Mouse (Mus musculus) heart, embryonic 16.5 days (tissue): ENCODE results near the gene Syna. TPM values are rescaled to one million over a fixed set of nuclear protein-coding genes. Genes with fewer than 3 reads are reported as not detected.

ENCODE experiments used
- ATAC-seq: fragments of 200-750 bp; cut with Nextera tagmentation; replicated peaks from 2 replicates; pipeline ENCODE4 v1.8.0; 2017; ENCODE audit warnings: moderate number of reproducible peaks; ENCODE audit not compliant: insufficient read depth, low FRiP score; ENCODE audit errors: extremely low read depth
- H3K27ac ChIP-seq: fragments of 300-500 bp; sonication (generic); 2 replicates; pipeline ENCODE4 v1.5.1; 2014; ENCODE audit warnings: mild to moderate bottlenecking, low read length, control low read depth, moderate library complexity
- H3K27me3 ChIP-seq: fragments of 300-500 bp; sonication (generic); 2 replicates; pipeline ENCODE4 v1.6.1; 2014; ENCODE audit warnings: low read length, mixed read lengths; ENCODE audit not compliant: control insufficient read depth, insufficient read depth
- H3K36me3 ChIP-seq: fragments of 300-500 bp; sonication (generic); 2 replicates; pipeline ENCODE4 v1.6.1; 2014; ENCODE audit not compliant: control insufficient read depth, insufficient read depth
- H3K4me1 ChIP-seq: fragments of 300-500 bp; sonication (generic); 2 replicates; pipeline ENCODE4 v1.6.1; 2014; ENCODE audit warnings: low read length, mixed read lengths; ENCODE audit not compliant: control insufficient read depth, insufficient read depth
- H3K4me2 ChIP-seq: fragments of 300-500 bp; sonication (generic); 2 replicates; pipeline ENCODE4 v1.6.1; 2014; ENCODE audit warnings: low read depth, mild to moderate bottlenecking, control low read depth, low read length
- H3K4me3 ChIP-seq: fragments of 300-500 bp; sonication (generic); 2 replicates; pipeline ENCODE4 v1.5.1; 2014; ENCODE audit warnings: mild to moderate bottlenecking, control low read depth, low read length
- H3K9ac ChIP-seq: fragments of 300-500 bp; sonication (generic); 2 replicates; pipeline ENCODE4 v1.6.1; 2014; ENCODE audit warnings: low read length, control low read depth
- H3K9me3 ChIP-seq: fragments of 300-500 bp; sonication (generic); replicated peaks from 2 replicates; pipeline ENCODE4 v1.6.1; 2016; ENCODE audit warnings: low read length; ENCODE audit not compliant: control insufficient read depth
- WGBS: fragments of 180-500 bp; shearing (Covaris S2); extraction: QIAGEN DNeasy Blood & Tissue Kit; methylation state at CpG from one replicate; pipeline ENCODE4 v1.1.7; 2014; 5-methylcytosine and 5-hydroxymethylcytosine counted together
- microRNA-seq: library from miRNA; unstranded; fragments of <30 nt; microRNA quantifications from one replicate; pipeline ENCODE4, GENCODE M21; 2017
- polyA plus RNA-seq: library from polyadenylated mRNA; unstranded; fragments of >200 nt; fragmentation: Nextera tagmentation; extraction: Ambion mirVana; gene quantifications from 2 replicates; pipeline ENCODE4 v1.2.1, GENCODE M21; 2015

Syna gene
- polyA plus RNA-seq, 1 experiment from 2014 or later, result not detected

DNA sequence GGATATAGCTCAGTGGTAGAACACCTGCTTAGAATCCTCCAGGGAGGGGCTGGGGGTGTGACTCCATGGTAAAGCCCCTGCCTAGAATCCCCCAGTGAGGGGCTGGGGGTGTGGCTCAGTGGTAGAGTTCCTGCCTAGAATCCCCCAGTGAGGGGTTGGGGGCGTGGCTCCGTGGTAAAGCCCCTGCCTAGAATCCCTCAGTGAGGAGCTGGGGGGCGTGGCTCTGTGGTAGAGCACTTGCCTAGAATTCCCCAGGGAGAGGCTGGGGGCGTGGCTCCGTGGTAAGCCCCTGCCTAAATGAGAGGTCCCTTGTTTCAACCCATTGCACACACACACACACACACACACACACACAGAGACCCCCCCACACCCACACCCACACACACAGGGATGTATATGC lies 49.7 kb downstream of the Syna start:
- H3K27me3 ChIP-seq, result no peaks in the 10 kb centered on the region
- WGBS, result 88% methylated on average over 5 of the region's 5 CpGs
- no peak overlapping the region for H3K4me3 ChIP-seq
- H3K4me1 ChIP-seq, result peaks cover 9% of the 10 kb centered on the region
- H3K9me3 ChIP-seq, result no peaks in the 10 kb centered on the region
- peaks cover 20% of the 10 kb centered on the region for H3K36me3 ChIP-seq
- no peak for ATAC-seq
- no peak overlapping the region for H3K27ac ChIP-seq
- no peak overlapping the region for H3K4me2 ChIP-seq
- H3K9ac ChIP-seq, result no peak overlapping the region

DNA sequence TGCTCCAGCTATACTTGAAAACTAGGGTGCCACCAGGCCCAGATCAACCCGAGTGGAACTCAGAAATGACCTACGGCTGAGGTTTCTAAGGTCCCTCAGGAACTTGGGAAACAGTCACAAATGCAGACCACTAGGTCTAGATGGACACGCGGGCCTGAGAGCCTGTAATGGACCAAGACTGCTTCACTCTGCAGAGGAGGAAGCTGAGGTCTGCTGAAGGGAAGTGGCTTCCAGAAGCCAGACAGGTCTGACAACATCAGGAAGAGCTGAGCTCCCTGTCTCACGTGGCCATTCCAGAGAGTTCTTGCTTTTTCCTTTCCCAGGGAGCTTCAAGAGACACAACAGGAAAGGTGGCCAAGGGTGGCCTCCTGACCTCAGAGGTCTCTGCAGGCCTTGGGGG lies 51.0 kb downstream of the Syna start:
- H3K4me2 ChIP-seq, result no peak overlapping the region
- no peak for ATAC-seq

More for the DNA sequence above, 51.0 kb downstream of the Syna start:
- no peak overlapping the region for H3K27ac ChIP-seq
- no peaks in the 10 kb centered on the region for H3K9me3 ChIP-seq
- no peaks in the 10 kb centered on the region for H3K27me3 ChIP-seq
- no peak overlapping the region for H3K4me3 ChIP-seq
- no peak overlapping the region for H3K9ac ChIP-seq
- 78% methylated on average over 5 of the region's 5 CpGs for WGBS
- H3K36me3 ChIP-seq, result peaks cover 20% of the 10 kb centered on the region
- H3K4me1 ChIP-seq, result peaks cover 9% of the 10 kb centered on the region

Small RNAs within 50 kb of the gene (microRNA-seq; reads per million reads assigned to microRNA genes)
- not detected for gene Mir7228

Other genes with a start within 250 kb of the Syna start
- 116 and 132 TPM in 2 replicates for gene Gtf2i, start 245.4 kb downstream of the Syna start, polyA plus RNA-seq
- gene Gtf2ird1, start 103.5 kb downstream of the Syna start, polyA plus RNA-seq, result 48.2 and 50.7 TPM in 2 replicates
- 1.4 TPM in 2 replicates for gene Clip2, start 7.7 kb downstream of the Syna start, polyA plus RNA-seq
- gene Rfc2, start 21.2 kb upstream of the Syna start, polyA plus RNA-seq, result 190 and 224 TPM in 2 replicates
- gene Lat2, start 54.9 kb upstream of the Syna start, polyA plus RNA-seq, result 4.5 and 5.7 TPM in 2 replicates
- 347 and 358 TPM in 2 replicates for gene Eif4h, start 79.3 kb upstream of the Syna start, polyA plus RNA-seq
- gene Limk1, start 128.4 kb upstream of the Syna start, polyA plus RNA-seq, result 4.6 and 5.1 TPM in 2 replicates
- gene Eln, start 187.2 kb upstream of the Syna start, polyA plus RNA-seq, result 285 and 435 TPM in 2 replicates